Mouse (Mus musculus) lung, adult 2 months (tissue): ENCODE measurements around the gene Slc35b4. TPM values are rescaled to one million over a fixed set of nuclear protein-coding genes. Genes with fewer than 3 reads are reported as not detected.

Source experiments
- DNase-seq: peaks from one replicate; pipeline ENCODE4 v3.0.0; 2022
- H3K4me1 ChIP-seq: fragments of 200-500 bp; 2 replicates; pipeline ENCODE4 v1.6.1; 2011; ENCODE audit warnings: low read length; ENCODE audit not compliant: control insufficient read depth, insufficient read depth
- H3K4me3 ChIP-seq: fragments of 200-500 bp; replicated peaks from 2 replicates; pipeline ENCODE3; 2011; ENCODE audit warnings: low read depth, mild to moderate bottlenecking, control low read depth, low read length; ENCODE audit errors: extremely low read depth
- CTCF ChIP-seq: fragments of 200-500 bp; IDR thresholded peaks from 2 replicates; pipeline ENCODE4 v1.5.1; 2011; ENCODE audit warnings: mild to moderate bottlenecking, low read length, control low read depth; ENCODE audit not compliant: insufficient read depth
- POLR2A ChIP-seq: fragments of 200-500 bp; IDR thresholded peaks from 2 replicates; pipeline ENCODE4 v1.6.1; 2011; ENCODE audit warnings: low read depth, mild to moderate bottlenecking, control low read depth, low read length, borderline replicate concordance; ENCODE audit errors: extremely low read depth
- WGBS: fragments of 180-500 bp; shearing (Covaris S2); methylation state at CpG from one replicate; pipeline ENCODE4 v1.1.7; 2018; 5-methylcytosine and 5-hydroxymethylcytosine counted together
- polyA plus RNA-seq: library from polyadenylated mRNA; depleted of rRNA; stranded (reverse); fragments of >200 nt; gene quantifications from 2 replicates; pipeline ENCODE4 v1.2.3, GENCODE M21; 2012

Gene Slc35b4
- polyA plus RNA-seq, 1 experiment = 21.1 TPM

GRCm38 (mm10) chr6:34173251-34173650 lies 3.7 kb downstream of the Slc35b4 start:
- Histone ChIP-seq H3K4me3 (no peak overlapping the region), H3K4me1 (peaks cover 2% of the 10 kb centered on the region; the same call in 1 of the 2 replicates)
- TF ChIP-seq POLR2A = no peak
- no peak for TF ChIP-seq CTCF
- DNase-seq = no peak
- WGBS = 77% methylated on average over 12 of the region's 12 CpGs

- H3K4me3 ChIP-seq = no peak overlapping the region
- H3K4me1 ChIP-seq = peaks cover 2% of the 10 kb centered on the region; the same call in 1 of the 2 replicates
- 92% methylated on average over 12 of the region's 12 CpGs for WGBS
- no peak for DNase-seq
- TF ChIP-seq CTCF (no peak), POLR2A (no peak)
These were observed 5.0 kb downstream of the Slc35b4 start for GRCm38 (mm10) chr6:34171748-34172457.

DNA sequence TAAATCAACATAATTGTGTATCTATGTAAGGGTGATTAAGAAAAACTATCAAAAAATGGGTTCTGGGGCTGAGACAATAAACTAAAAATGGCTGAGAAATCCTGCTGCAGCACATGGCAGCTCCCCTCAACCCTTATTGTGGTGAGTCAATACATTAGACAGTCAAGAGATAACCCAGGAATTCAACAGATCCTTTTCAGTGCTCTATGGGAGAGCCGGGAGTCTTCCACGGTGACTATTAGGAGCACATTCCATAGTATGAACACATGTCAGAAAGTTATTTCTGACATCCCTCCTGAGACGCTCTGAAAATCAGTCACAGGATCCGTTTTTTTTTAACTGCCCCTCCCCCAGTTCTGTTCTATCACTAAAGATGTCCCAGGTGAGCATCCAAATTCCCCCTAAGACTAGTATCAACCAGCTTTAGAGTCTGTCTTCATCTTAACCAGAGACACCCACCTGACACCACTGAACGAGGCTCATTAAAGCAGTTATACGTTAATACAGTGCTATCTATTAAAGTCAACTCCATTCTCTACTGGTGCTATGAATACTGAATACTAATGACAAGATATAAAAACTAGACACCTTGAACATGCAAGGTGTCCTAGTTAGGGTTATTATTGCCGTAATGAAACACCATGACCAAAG lies 5.9 kb downstream of the Slc35b4 start:
- 66% methylated on average over 7 of the region's 7 CpGs for WGBS
- H3K4me3 ChIP-seq = no peak overlapping the region
- no peak for DNase-seq
- peaks cover under 1% of the 10 kb centered on the region; the same call in 1 of the 2 replicates for H3K4me1 ChIP-seq
- TF ChIP-seq POLR2A (no peak), CTCF (no peak)

GRCm38 (mm10) chr6:34168834-34169233 lies 8.1 kb downstream of the Slc35b4 start:
- Histone ChIP-seq H3K4me1 (no peaks in the 10 kb centered on the region), H3K4me3 (no peak overlapping the region)
- no peak for DNase-seq
- WGBS = 70% methylated on average over 3 of the region's 3 CpGs
- TF ChIP-seq POLR2A (no peak), CTCF (no peak)

- H3K4me3 ChIP-seq = no peak overlapping the region
- TF ChIP-seq POLR2A (no peak), CTCF (no peak)
- 0 out of 2 replicates have a peak, but pooled peaks cover 4% of the 10 kb centered on the region for H3K4me1 ChIP-seq
- WGBS = 83% methylated on average over 9 of the region's 9 CpGs
- DNase-seq = no peak
These were observed 13.9 kb downstream of the Slc35b4 start for GRCm38 (mm10) chr6:34163014-34163413.

GRCm38 (mm10) chr6:34162607-34163006 lies 14.3 kb downstream of the Slc35b4 start:
- TF ChIP-seq POLR2A (no peak), CTCF (no peak)
- H3K4me1 ChIP-seq = 0 out of 2 replicates have a peak, but pooled peaks cover 4% of the 10 kb centered on the region
- DNase-seq = no peak
- 77% methylated on average over 2 of the region's 2 CpGs for WGBS
- no peak overlapping the region for H3K4me3 ChIP-seq

DNA sequence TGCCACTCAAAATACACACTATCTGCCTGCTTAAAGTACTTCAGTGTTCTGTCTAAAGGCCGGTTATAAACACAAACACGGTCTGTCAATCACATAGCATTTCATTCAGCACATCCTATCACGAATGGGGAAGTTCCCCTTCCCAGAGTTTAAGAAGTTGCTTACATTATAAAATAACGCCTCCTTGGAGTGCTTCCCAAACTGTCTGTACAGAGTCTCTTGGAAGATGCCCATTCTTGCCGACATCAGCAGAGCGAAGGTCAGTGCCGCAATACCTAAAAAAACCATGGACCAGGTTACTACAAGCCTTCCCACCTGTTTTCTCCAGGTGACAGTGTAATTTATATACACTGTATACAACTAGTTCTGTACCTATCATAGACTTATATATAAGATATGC lies 15.4 kb downstream of the Slc35b4 start:
- H3K4me1 ChIP-seq = peaks cover 4% of the 10 kb centered on the region; the same call in 1 of the 2 replicates
- no peak for DNase-seq
- 73% methylated on average over 7 of the region's 7 CpGs for WGBS
- H3K4me3 ChIP-seq = no peak overlapping the region
- TF ChIP-seq CTCF (no peak), POLR2A (no peak)

GRCm38 (mm10) chr6:34160816-34161310 lies 16.0 kb downstream of the Slc35b4 start:
- 82% methylated on average over 7 of the region's 7 CpGs for WGBS
- TF ChIP-seq CTCF (no peak), POLR2A (no peak)
- DNase-seq = no peak
- Histone ChIP-seq H3K4me1 (peaks cover 6% of the 10 kb centered on the region; the same call in 1 of the 2 replicates), H3K4me3 (no peak overlapping the region)

- WGBS = 40% methylated on average over 23 of the region's 23 CpGs
- DNase-seq = no peak
These were observed 16.7 kb downstream of the Slc35b4 start for GRCm38 (mm10) chr6:34159998-34160815.

More at GRCm38 (mm10) chr6:34159998-34160815, 16.7 kb downstream of the Slc35b4 start:
- TF ChIP-seq POLR2A (no peak), CTCF (0 out of 2 replicates have a peak, but pooled peaks have one; percentile 8)
- Histone ChIP-seq H3K4me1 (peaks cover 6% of the 10 kb centered on the region; the same call in 1 of the 2 replicates), H3K4me3 (no peak overlapping the region)
